Mouse (Mus musculus): ENCODE measurements at regions not wholly inside any gene's neighbourhood (a gene's known extent, or its start where the extent isn't known, plus 50 kb on each side); places are given as distances from the start of the nearest gene placed in this dataset.

DNA sequence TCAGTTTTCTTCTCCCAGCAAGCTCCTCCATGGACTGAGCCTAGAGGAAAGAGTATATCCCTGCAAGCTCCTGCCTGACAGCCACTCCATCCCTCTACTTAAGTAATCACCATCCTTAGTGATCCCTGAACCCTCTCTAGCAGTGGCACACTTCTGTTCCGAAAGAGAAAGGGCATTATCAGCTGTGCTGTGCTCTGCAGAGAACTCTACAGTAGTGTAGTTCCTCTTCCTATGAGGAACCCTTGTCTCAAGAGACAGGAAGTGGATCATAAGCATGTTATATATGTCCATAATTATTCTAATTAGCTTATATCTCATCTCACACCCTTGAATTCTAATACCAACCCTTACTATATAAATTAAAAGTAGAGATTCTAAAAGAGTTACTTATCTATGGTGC, 259.2 kb upstream of the Thbs1 start:
- H3K27ac ChIP-seq (replicated peaks; ENCODE audit: low read depth, low read length) = no peak overlapping the region
- 79% methylated on average over 1 of the region's 1 CpGs for WGBS
- ATAC-seq (ENCODE audit: low FRiP score, low TSS enrichment) (no peak), DNase-seq (no peak)
- H3K4me2 ChIP-seq (ENCODE audit: low read length) = no peak overlapping the region
- no peaks in the 10 kb centered on the region for H3K27me3 ChIP-seq (ENCODE audit: control insufficient read depth, insufficient read depth, low read length)
- no peaks in the 10 kb centered on the region for H3K4me1 ChIP-seq (ENCODE audit: control insufficient read depth, insufficient read depth, low read length)
- H3K9me3 ChIP-seq (ENCODE audit: control insufficient read depth, low read length) = no peaks in the 10 kb centered on the region
- H3K9ac ChIP-seq (replicated peaks; ENCODE audit: low read length) = no peak overlapping the region
- no peak overlapping the region for H3K4me3 ChIP-seq (replicated peaks; ENCODE audit: low read depth, low read length)
- no peaks in the 10 kb centered on the region for H3K36me3 ChIP-seq (ENCODE audit: control insufficient read depth, insufficient read depth, low read length)

DNA sequence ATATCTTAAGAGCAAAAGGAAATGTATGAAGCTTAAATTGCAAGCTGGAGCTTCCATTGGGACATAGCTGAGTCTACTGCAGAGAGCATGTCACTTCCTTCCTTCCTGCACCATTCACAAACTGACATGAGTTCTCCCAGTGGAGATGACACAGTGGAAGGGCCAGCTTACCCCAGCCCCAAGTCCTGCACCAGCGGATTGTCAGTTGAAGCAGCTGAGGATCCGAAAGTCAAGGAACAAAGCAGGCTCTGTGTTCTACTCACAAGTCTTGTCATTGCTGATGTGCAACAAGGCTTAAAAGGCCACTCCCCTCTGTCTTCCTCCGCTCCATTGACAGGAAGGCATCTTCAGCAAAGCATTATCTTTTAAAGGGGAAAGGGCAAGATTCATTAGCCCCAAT, 249.4 kb upstream of the Thbs1 start:
- Histone ChIP-seq H3K4me2 (ENCODE audit: low read length) (no peak overlapping the region), H3K4me3 (replicated peaks; ENCODE audit: low read depth, low read length) (no peak overlapping the region), H3K36me3 (ENCODE audit: control insufficient read depth, insufficient read depth, low read length) (no peaks in the 10 kb centered on the region), H3K27ac (replicated peaks; ENCODE audit: low read depth, low read length) (no peak overlapping the region), H3K9ac (replicated peaks; ENCODE audit: low read length) (no peak overlapping the region), H3K27me3 (ENCODE audit: control insufficient read depth, insufficient read depth, low read length) (no peaks in the 10 kb centered on the region), H3K4me1 (ENCODE audit: control insufficient read depth, insufficient read depth, low read length) (no peaks in the 10 kb centered on the region), H3K9me3 (ENCODE audit: control insufficient read depth, low read length) (no peaks in the 10 kb centered on the region)
- DNase-seq = no peak
- ATAC-seq (ENCODE audit: low FRiP score, low TSS enrichment) = no peak
- 25% methylated on average over 3 of the region's 3 CpGs for WGBS

DNA sequence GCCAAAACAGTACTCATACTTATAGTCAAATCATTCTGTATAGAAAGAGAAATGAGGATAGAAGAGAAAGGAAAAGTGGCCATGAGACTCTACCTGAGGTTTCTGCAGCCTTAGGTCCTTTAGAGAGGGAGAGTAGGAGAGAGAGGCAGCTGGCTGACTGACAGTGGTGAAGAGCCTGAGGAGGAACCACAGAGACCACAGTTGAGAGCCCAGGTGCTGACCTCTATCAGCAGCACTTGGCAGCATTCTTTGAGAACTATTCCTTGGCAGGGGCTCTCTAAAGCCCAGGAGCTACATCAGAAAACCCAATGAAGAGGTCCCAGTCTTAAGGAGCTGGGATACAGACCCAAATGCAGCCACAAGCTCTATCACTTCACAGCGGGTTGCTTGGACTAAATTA, 246.6 kb upstream of the Thbs1 start:
- H3K27ac ChIP-seq (replicated peaks; ENCODE audit: low read depth, low read length) = no peak overlapping the region
- no peak overlapping the region for H3K9ac ChIP-seq (replicated peaks; ENCODE audit: low read length)
- H3K36me3 ChIP-seq (ENCODE audit: control insufficient read depth, insufficient read depth, low read length) = no peaks in the 10 kb centered on the region
- DNase-seq (no peak), ATAC-seq (ENCODE audit: low FRiP score, low TSS enrichment) (no peak)
- H3K4me1 ChIP-seq (ENCODE audit: control insufficient read depth, insufficient read depth, low read length) = no peaks in the 10 kb centered on the region
- WGBS = 97% methylated on average over 1 of the region's 1 CpGs
- H3K9me3 ChIP-seq (ENCODE audit: control insufficient read depth, low read length) = no peaks in the 10 kb centered on the region
- no peak overlapping the region for H3K4me3 ChIP-seq (replicated peaks; ENCODE audit: low read depth, low read length)
- H3K4me2 ChIP-seq (ENCODE audit: low read length) = no peak overlapping the region
- no peaks in the 10 kb centered on the region for H3K27me3 ChIP-seq (ENCODE audit: control insufficient read depth, insufficient read depth, low read length)

DNA sequence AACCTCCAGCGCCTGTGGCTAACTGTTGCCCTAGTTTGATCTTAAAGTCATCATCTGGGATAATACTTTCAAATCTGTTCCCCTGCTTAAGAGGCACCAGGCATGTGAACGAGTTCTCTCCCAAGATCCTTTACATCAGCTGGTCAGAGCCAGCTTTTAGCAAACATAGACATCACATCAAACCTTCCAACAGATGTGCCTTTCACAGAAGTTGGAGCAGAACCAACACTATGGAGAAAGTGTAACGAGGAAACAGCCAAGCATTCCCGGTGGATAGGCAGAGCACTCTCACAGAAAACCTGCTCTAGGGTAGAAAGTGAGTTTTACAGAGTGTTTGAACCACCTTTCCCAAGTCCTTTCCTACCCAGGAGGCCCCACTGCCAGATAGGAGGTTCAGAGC, 244.7 kb upstream of the Thbs1 start:
- no peak for DNase-seq
- 73% methylated on average over 4 of the region's 4 CpGs for WGBS
- no peak overlapping the region for H3K27ac ChIP-seq (replicated peaks; ENCODE audit: low read depth, low read length)

DNA sequence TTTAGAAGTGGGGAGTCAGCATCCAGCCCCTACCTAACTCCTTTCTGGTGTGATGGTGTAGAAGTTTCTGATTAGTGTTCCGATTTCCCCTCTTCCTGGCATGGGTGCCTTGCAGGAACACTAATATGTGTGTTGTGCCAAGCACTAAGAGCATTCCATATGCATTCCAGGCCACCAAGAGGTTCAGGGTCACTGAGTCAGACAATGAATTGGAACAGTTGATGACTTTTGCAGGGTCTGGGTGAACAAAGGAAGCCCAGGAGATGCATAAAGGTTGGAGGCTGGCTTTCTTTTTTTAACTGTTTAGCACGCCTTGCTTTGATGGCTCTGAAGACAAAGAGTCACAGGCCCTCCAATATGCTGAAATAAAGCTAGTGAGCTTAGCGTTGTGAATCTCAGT, 244.3 kb upstream of the Thbs1 start:
- no peaks in the 10 kb centered on the region for H3K36me3 ChIP-seq (ENCODE audit: control insufficient read depth, insufficient read depth, low read length)
- H3K4me2 ChIP-seq (ENCODE audit: low read length) = no peak overlapping the region
- H3K4me3 ChIP-seq (replicated peaks; ENCODE audit: low read depth, low read length) = no peak overlapping the region
- no peak overlapping the region for H3K27ac ChIP-seq (replicated peaks; ENCODE audit: low read depth, low read length)
- WGBS = 23% methylated on average over 3 of the region's 3 CpGs
- no peaks in the 10 kb centered on the region for H3K4me1 ChIP-seq (ENCODE audit: control insufficient read depth, insufficient read depth, low read length)
- ATAC-seq (ENCODE audit: low FRiP score, low TSS enrichment) (no peak), DNase-seq (no peak)
- H3K9ac ChIP-seq (replicated peaks; ENCODE audit: low read length) = no peak overlapping the region
- H3K27me3 ChIP-seq (ENCODE audit: control insufficient read depth, insufficient read depth, low read length) = no peaks in the 10 kb centered on the region
- H3K9me3 ChIP-seq (ENCODE audit: control insufficient read depth, low read length) = no peaks in the 10 kb centered on the region

More for the DNA sequence above, 244.7 kb upstream of the Thbs1 start:
- Histone ChIP-seq H3K9me3 (ENCODE audit: control insufficient read depth, low read length) (no peaks in the 10 kb centered on the region), H3K27me3 (ENCODE audit: control insufficient read depth, insufficient read depth, low read length) (no peaks in the 10 kb centered on the region), H3K4me3 (replicated peaks; ENCODE audit: low read depth, low read length) (no peak overlapping the region), H3K4me2 (ENCODE audit: low read length) (no peak overlapping the region), H3K9ac (replicated peaks; ENCODE audit: low read length) (no peak overlapping the region), H3K36me3 (ENCODE audit: control insufficient read depth, insufficient read depth, low read length) (no peaks in the 10 kb centered on the region), H3K4me1 (ENCODE audit: control insufficient read depth, insufficient read depth, low read length) (no peaks in the 10 kb centered on the region)
- no peak for ATAC-seq (ENCODE audit: low FRiP score, low TSS enrichment)

DNA sequence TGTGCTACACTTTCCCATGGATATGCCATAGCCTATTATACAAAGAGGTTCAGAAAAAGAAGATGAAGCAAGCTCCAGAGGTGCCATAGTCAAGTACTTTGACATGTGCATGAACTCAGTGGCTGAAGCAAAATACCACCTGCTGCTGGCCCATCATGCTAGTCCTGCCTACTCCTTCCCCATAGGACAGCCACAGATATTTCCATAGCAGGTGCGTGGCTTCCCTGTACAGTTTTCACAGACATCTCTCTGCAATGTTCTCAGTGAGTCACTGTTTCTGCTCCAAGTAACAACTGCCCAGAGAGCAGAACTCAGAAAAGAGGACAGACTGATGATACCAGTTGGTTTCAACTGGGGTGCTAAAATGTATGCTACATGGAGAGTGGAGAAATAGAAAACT, 242.8 kb upstream of the Thbs1 start:
- Histone ChIP-seq H3K36me3 (ENCODE audit: control insufficient read depth, insufficient read depth, low read length) (no peaks in the 10 kb centered on the region), H3K4me1 (ENCODE audit: control insufficient read depth, insufficient read depth, low read length) (no peaks in the 10 kb centered on the region), H3K4me3 (replicated peaks; ENCODE audit: low read depth, low read length) (no peak overlapping the region), H3K9me3 (ENCODE audit: control insufficient read depth, low read length) (no peaks in the 10 kb centered on the region), H3K27me3 (ENCODE audit: control insufficient read depth, insufficient read depth, low read length) (no peaks in the 10 kb centered on the region), H3K27ac (replicated peaks; ENCODE audit: low read depth, low read length) (no peak overlapping the region), H3K9ac (replicated peaks; ENCODE audit: low read length) (no peak overlapping the region), H3K4me2 (ENCODE audit: low read length) (no peak overlapping the region)
- DNase-seq (no peak), ATAC-seq (ENCODE audit: low FRiP score, low TSS enrichment) (no peak)
- WGBS = 96% methylated on average over 1 of the region's 1 CpGs

DNA sequence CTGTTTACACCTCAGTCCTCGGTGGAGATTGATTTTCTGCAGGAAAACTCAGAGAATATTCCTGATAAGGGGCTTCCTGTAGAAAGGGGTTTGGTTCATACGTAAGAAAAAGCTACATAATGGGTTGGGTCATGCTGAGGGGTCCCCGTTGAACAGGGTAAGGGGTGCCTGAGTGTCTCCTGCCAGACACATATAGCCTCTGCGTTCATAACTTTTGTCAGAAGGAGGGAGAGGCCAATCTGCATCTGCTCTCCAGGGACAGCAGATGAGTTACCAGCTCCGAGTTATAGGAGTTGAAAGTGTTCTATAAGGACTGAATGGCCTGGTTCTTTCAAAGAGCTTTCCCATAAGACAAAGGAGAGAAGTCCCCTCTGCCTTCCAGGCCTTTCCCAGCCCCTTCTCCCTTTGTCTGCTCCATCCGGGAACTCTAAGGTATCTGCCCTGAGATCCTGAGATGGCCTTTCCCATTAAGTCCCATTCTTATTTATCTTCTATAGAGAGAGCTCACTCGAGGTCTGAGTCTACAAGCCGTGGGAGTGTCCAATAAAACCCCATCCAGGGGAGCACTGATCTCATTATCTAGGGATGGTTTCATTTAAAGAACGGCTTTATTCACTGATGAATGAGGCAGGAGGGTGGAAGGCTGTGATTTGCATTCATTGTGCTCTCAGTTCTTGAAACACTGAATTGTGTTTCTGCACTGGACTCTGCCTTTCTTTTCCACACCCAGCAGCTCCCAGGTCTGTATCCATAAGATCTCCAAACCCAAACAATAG, 240.0 kb upstream of the Thbs1 start:
- Histone ChIP-seq H3K9ac (replicated peaks; ENCODE audit: low read length) (no peak overlapping the region), H3K36me3 (ENCODE audit: control insufficient read depth, insufficient read depth, low read length) (no peaks in the 10 kb centered on the region), H3K27me3 (ENCODE audit: control insufficient read depth, insufficient read depth, low read length) (no peaks in the 10 kb centered on the region), H3K27ac (replicated peaks; ENCODE audit: low read depth, low read length) (no peak overlapping the region), H3K4me1 (ENCODE audit: control insufficient read depth, insufficient read depth, low read length) (no peaks in the 10 kb centered on the region), H3K4me2 (ENCODE audit: low read length) (no peak overlapping the region), H3K9me3 (ENCODE audit: control insufficient read depth, low read length) (no peaks in the 10 kb centered on the region), H3K4me3 (replicated peaks; ENCODE audit: low read depth, low read length) (no peak overlapping the region)
- no peak for DNase-seq
- 30% methylated on average over 9 of the region's 9 CpGs for WGBS
- no peak for ATAC-seq (ENCODE audit: low FRiP score, low TSS enrichment)

DNA sequence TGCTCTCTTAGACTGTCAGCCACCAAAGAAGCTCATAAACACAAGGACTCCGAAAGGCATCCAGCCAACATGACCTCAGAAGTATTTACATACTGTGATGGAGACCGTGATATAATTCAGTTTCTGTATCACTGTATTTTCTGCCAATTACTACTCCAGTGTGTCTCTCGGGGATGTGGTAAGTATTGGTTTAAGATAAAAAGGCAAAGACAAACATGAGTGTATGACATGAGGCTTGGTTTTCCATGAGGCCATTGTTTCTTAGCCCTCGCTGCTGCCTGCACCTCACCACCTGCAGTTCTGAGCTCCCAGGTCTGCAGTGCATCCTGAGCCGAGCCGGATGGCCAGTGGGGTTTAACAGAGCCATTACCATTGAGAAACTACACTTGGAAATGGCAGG, 233.9 kb upstream of the Thbs1 start:
- 82% methylated on average over 6 of the region's 6 CpGs for WGBS
- no peaks in the 10 kb centered on the region for H3K9me3 ChIP-seq (ENCODE audit: control insufficient read depth, low read length)
- no peak overlapping the region for H3K9ac ChIP-seq (replicated peaks; ENCODE audit: low read length)
- no peaks in the 10 kb centered on the region for H3K27me3 ChIP-seq (ENCODE audit: control insufficient read depth, insufficient read depth, low read length)
- ATAC-seq (ENCODE audit: low FRiP score, low TSS enrichment) (no peak), DNase-seq (no peak)
- no peak overlapping the region for H3K4me3 ChIP-seq (replicated peaks; ENCODE audit: low read depth, low read length)
- H3K36me3 ChIP-seq (ENCODE audit: control insufficient read depth, insufficient read depth, low read length) = no peaks in the 10 kb centered on the region
- no peaks in the 10 kb centered on the region for H3K4me1 ChIP-seq (ENCODE audit: control insufficient read depth, insufficient read depth, low read length)
- H3K27ac ChIP-seq (replicated peaks; ENCODE audit: low read depth, low read length) = no peak overlapping the region
- H3K4me2 ChIP-seq (ENCODE audit: low read length) = no peak overlapping the region

DNA sequence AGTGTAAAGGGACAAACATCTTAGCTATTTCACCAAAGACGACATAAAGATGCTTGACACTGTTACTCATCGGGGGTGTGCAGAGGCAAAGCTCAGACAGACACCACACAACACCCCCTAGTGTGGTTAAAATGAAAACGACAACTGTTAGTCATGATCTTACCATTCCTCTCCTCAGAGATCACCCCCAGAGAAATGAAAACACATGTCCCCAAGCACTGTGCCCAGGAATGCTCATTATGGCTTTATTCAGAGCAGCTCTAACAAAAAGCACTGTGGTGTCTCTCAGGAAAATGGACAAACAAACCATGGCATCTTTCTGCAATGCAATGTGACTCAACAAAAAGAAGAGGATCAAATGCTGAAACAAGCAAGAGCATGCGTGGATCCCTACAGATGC, 229.5 kb upstream of the Thbs1 start:
- H3K9me3 ChIP-seq (ENCODE audit: control insufficient read depth, low read length) = no peaks in the 10 kb centered on the region

More for the DNA sequence above, 229.5 kb upstream of the Thbs1 start:
- H3K4me1 ChIP-seq (ENCODE audit: control insufficient read depth, insufficient read depth, low read length) = no peaks in the 10 kb centered on the region
- H3K4me2 ChIP-seq (ENCODE audit: low read length) = no peak overlapping the region
- 82% methylated on average over 4 of the region's 4 CpGs for WGBS
- no peak overlapping the region for H3K9ac ChIP-seq (replicated peaks; ENCODE audit: low read length)
- H3K4me3 ChIP-seq (replicated peaks; ENCODE audit: low read depth, low read length) = no peak overlapping the region
- H3K36me3 ChIP-seq (ENCODE audit: control insufficient read depth, insufficient read depth, low read length) = no peaks in the 10 kb centered on the region
- H3K27ac ChIP-seq (replicated peaks; ENCODE audit: low read depth, low read length) = no peak overlapping the region
- no peak for DNase-seq
- no peak for ATAC-seq (ENCODE audit: low FRiP score, low TSS enrichment)
- no peaks in the 10 kb centered on the region for H3K27me3 ChIP-seq (ENCODE audit: control insufficient read depth, insufficient read depth, low read length)

All from midbrain, embryonic 14.5 days (tissue).